Mouse (Mus musculus): Measurements from ENCODE around the gene Polr2l. TPM values are rescaled to one million over a fixed set of nuclear protein-coding genes. Genes with fewer than 3 reads are reported as not detected.

The Polr2l gene
- 68.8 and 73.2 TPM in 2 replicates for polyA plus RNA-seq (2015; fragmentation: Nextera tagmentation; extraction: Ambion mirVana)

DNA sequence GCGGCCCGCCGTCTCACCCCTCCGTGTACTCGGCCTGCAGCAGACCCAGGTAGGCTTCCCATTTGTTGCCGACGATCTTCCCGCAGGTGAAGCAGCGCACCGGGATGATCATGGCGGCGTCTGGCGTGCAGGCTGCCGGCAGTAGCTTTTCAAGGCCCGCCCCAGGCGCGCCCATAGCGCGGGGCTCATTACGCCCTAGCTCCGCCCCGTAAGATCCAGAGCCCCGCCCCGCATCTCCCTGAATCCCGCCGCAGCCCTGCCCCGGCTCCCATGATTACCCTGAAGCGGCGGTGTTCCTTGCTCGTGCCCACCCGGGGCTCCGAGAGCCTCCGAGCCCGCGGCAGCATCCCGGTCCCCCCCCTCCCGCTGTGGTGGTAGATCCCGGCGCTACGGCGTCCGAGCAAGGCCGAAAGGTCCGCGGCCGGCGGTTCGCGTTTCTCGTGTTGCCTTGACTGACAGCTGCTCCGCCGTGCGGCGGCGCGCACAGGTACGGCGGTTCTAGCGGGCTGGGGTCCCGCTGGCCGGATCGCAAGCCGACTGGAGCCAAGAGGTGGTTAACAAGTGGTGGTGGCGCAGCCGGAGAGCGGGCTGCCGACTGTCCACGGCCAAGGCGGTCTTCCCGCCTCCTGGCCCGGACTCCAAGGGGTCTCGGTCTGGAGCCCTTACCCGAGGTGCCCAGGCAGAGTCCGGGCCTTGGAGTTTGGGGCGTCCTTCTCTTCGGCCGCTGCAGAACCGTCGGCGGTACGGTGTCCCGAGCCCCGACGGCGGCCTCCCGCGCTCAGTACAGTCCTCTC is at the start of gene Polr2l, which contains the start of gene Tspan4:
Gene Polr2l (minus strand): TSS at position 122 of the 794 bp plus-strand sequence.
Gene Tspan4 (plus strand): TSS at position 230 of the 794 bp plus-strand sequence.
- Histone ChIP-seq H3K27ac (ENCODE audit: low read length) (peak within 1 kb of the TSS; percentile 98), H3K9me3 (ENCODE audit: low read length) (no peaks in the 10 kb centered on the region), H3K36me3 (ENCODE audit: insufficient read depth, low read length) (peaks cover 19% of the 10 kb centered on the region), H3K4me3 (ENCODE audit: low read length) (peak within 1 kb of the TSS; percentile 81), H3K4me1 (ENCODE audit: insufficient read depth, low read length) (peaks cover 40% of the 10 kb centered on the region), H3K9ac (replicated peaks; ENCODE audit: low read length) (peak within 1 kb of the TSS; percentile 90), H3K4me2 (replicated peaks; ENCODE audit: low read depth, low read length) (peak within 1 kb of the TSS; percentile 91), H3K27me3 (ENCODE audit: insufficient read depth, low read length) (no peaks in the 10 kb centered on the region)
- peak; percentile 24 for ATAC-seq (ENCODE audit: low FRiP score, low TSS enrichment)
- WGBS: under 1% methylated on average over 84 of the region's 87 CpGs

DNA sequence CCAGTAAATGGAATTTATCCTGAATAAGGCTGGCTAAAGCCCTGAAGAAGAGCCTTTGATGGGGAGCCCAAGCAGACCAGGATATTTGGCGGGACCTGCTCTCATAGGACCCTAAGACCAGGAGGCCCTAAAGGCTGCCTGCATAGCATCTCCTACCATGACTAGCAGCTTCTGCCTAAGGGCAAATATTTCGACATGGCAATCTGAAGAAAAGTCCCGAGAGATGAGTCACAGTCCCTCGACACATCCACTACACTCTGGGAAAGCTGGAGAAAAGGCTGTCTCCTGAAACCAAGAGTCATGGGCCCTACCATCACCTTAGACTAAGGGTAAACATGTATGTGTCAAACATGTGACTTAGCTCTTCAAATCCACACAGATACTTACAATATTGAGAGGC is 49.3 kb upstream of the Polr2l start:
- H3K27me3 ChIP-seq (ENCODE audit: insufficient read depth, low read length): no peaks in the 10 kb centered on the region
- ATAC-seq (ENCODE audit: low FRiP score, low TSS enrichment): no peak
- no peak overlapping the region for H3K4me3 ChIP-seq (ENCODE audit: low read length)
- no peaks in the 10 kb centered on the region for H3K9me3 ChIP-seq (ENCODE audit: low read length)
- H3K27ac ChIP-seq (ENCODE audit: low read length): peak overlapping the region; percentile 25; the same call in 1 of the 2 replicates
- 76% methylated on average over 4 of the region's 4 CpGs for WGBS
- H3K4me2 ChIP-seq (replicated peaks; ENCODE audit: low read depth, low read length): no peak overlapping the region
- peaks cover 19% of the 10 kb centered on the region for H3K36me3 ChIP-seq (ENCODE audit: insufficient read depth, low read length)
- 0 out of 2 replicates have a peak, but pooled peaks cover 3% of the 10 kb centered on the region for H3K4me1 ChIP-seq (ENCODE audit: insufficient read depth, low read length)
- no peak overlapping the region for H3K9ac ChIP-seq (replicated peaks; ENCODE audit: low read length)

GRCm38 (mm10) chr7:141523007-141523406 is 48.1 kb upstream of the Polr2l start:
- Histone ChIP-seq H3K9me3 (ENCODE audit: low read length) (no peaks in the 10 kb centered on the region), H3K9ac (replicated peaks; ENCODE audit: low read length) (no peak overlapping the region), H3K4me2 (replicated peaks; ENCODE audit: low read depth, low read length) (no peak overlapping the region), H3K4me3 (ENCODE audit: low read length) (no peak overlapping the region), H3K4me1 (ENCODE audit: insufficient read depth, low read length) (0 out of 2 replicates have a peak, but pooled peaks cover 3% of the 10 kb centered on the region), H3K27me3 (ENCODE audit: insufficient read depth, low read length) (no peaks in the 10 kb centered on the region), H3K27ac (ENCODE audit: low read length) (no peak overlapping the region), H3K36me3 (ENCODE audit: insufficient read depth, low read length) (peaks cover 21% of the 10 kb centered on the region)
- 29% methylated on average over 4 of the region's 4 CpGs for WGBS
- ATAC-seq (ENCODE audit: low FRiP score, low TSS enrichment): no peak

- no peak for ATAC-seq (ENCODE audit: low FRiP score, low TSS enrichment)
- H3K36me3 ChIP-seq (ENCODE audit: insufficient read depth, low read length): peaks cover 17% of the 10 kb centered on the region
- no peaks in the 10 kb centered on the region for H3K9me3 ChIP-seq (ENCODE audit: low read length)
- 68% methylated on average over 1 of the region's 1 CpGs for WGBS
- no peak overlapping the region for H3K4me2 ChIP-seq (replicated peaks; ENCODE audit: low read depth, low read length)
- H3K4me3 ChIP-seq (ENCODE audit: low read length): no peak overlapping the region
- no peaks in the 10 kb centered on the region for H3K4me1 ChIP-seq (ENCODE audit: insufficient read depth, low read length)
- no peaks in the 10 kb centered on the region for H3K27me3 ChIP-seq (ENCODE audit: insufficient read depth, low read length)
- H3K9ac ChIP-seq (replicated peaks; ENCODE audit: low read length): no peak overlapping the region
- H3K27ac ChIP-seq (ENCODE audit: low read length): no peak overlapping the region
Observed at GRCm38 (mm10) chr7:141519795-141520194, 44.9 kb upstream of the Polr2l start.

- Histone ChIP-seq H3K4me3 (ENCODE audit: low read length) (no peak overlapping the region), H3K27me3 (ENCODE audit: insufficient read depth, low read length) (no peaks in the 10 kb centered on the region), H3K4me1 (ENCODE audit: insufficient read depth, low read length) (no peaks in the 10 kb centered on the region), H3K36me3 (ENCODE audit: insufficient read depth, low read length) (peaks cover 17% of the 10 kb centered on the region), H3K4me2 (replicated peaks; ENCODE audit: low read depth, low read length) (no peak overlapping the region), H3K27ac (ENCODE audit: low read length) (no peak overlapping the region), H3K9ac (replicated peaks; ENCODE audit: low read length) (no peak overlapping the region), H3K9me3 (ENCODE audit: low read length) (no peaks in the 10 kb centered on the region)
- WGBS: 80% methylated on average over 3 of the region's 3 CpGs
- no peak for ATAC-seq (ENCODE audit: low FRiP score, low TSS enrichment)
Observed at GRCm38 (mm10) chr7:141518926-141519325, 44.0 kb upstream of the Polr2l start.

DNA sequence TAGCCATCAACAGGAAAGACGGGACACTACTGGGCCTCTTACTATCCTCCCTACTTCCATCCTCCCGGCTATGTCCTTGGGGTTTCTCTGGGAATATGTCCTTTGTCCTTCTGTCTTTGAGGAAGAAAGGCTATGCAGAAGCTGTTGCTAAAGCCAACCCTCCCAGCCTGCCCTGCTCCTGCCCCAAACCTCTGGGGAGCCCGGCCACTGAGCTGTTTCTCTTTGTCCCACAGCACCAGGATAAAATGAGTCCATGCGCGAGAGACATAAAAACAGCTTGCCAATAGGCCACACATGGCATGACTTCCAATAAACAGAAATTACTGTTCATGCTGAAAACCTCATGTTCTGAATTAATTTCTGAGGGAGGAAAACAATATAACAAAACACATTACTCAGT is 43.4 kb upstream of the Polr2l start:
- Histone ChIP-seq H3K9ac (replicated peaks; ENCODE audit: low read length) (no peak overlapping the region), H3K27me3 (ENCODE audit: insufficient read depth, low read length) (no peaks in the 10 kb centered on the region), H3K36me3 (ENCODE audit: insufficient read depth, low read length) (peaks cover 17% of the 10 kb centered on the region), H3K4me1 (ENCODE audit: insufficient read depth, low read length) (no peaks in the 10 kb centered on the region), H3K27ac (ENCODE audit: low read length) (no peak overlapping the region), H3K4me2 (replicated peaks; ENCODE audit: low read depth, low read length) (no peak overlapping the region), H3K4me3 (ENCODE audit: low read length) (no peak overlapping the region), H3K9me3 (ENCODE audit: low read length) (no peaks in the 10 kb centered on the region)
- ATAC-seq (ENCODE audit: low FRiP score, low TSS enrichment): no peak
- 90% methylated on average over 5 of the region's 5 CpGs for WGBS

- H3K4me3 ChIP-seq (ENCODE audit: low read length): no peak overlapping the region
- H3K4me2 ChIP-seq (replicated peaks; ENCODE audit: low read depth, low read length): no peak overlapping the region
- peaks cover 17% of the 10 kb centered on the region for H3K36me3 ChIP-seq (ENCODE audit: insufficient read depth, low read length)
- H3K9ac ChIP-seq (replicated peaks; ENCODE audit: low read length): no peak overlapping the region
- 83% methylated on average over 4 of the region's 4 CpGs for WGBS
- H3K27ac ChIP-seq (ENCODE audit: low read length): no peak overlapping the region
- H3K9me3 ChIP-seq (ENCODE audit: low read length): no peaks in the 10 kb centered on the region
- H3K27me3 ChIP-seq (ENCODE audit: insufficient read depth, low read length): no peaks in the 10 kb centered on the region
- ATAC-seq (ENCODE audit: low FRiP score, low TSS enrichment): no peak
- no peaks in the 10 kb centered on the region for H3K4me1 ChIP-seq (ENCODE audit: insufficient read depth, low read length)
Observed at GRCm38 (mm10) chr7:141517638-141518037, 42.7 kb upstream of the Polr2l start.

DNA sequence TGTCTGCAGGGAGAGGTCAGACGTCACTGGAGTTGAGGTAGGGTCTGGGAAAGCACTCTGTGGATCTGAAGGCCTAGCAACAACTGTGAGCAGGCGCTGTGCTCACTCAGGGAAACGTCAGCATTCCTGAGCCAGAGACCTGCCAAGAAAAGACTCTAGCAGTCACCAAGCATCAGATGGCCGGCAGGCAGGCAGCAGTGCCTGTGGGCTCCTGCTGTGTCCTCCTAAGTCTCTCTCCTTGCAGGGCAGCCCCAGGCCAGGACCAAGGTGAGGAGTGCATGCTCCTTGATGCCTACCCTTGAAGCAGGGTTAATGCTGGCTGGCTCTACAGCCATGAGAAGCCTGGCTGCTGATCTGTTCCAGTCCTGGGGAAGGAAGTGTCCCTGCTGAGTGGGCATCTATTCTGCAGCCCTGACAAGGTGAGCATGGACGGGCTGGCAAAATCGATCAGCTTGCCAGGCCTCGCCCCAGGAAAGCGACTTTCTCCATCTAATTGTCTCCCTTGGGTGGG is 35.8 kb upstream of the Polr2l start:
- WGBS: 73% methylated on average over 8 of the region's 8 CpGs
- Histone ChIP-seq H3K36me3 (ENCODE audit: insufficient read depth, low read length) (peaks cover 10% of the 10 kb centered on the region), H3K4me1 (ENCODE audit: insufficient read depth, low read length) (no peaks in the 10 kb centered on the region), H3K9ac (replicated peaks; ENCODE audit: low read length) (no peak overlapping the region), H3K27me3 (ENCODE audit: insufficient read depth, low read length) (no peaks in the 10 kb centered on the region), H3K27ac (ENCODE audit: low read length) (no peak overlapping the region), H3K4me2 (replicated peaks; ENCODE audit: low read depth, low read length) (no peak overlapping the region), H3K9me3 (ENCODE audit: low read length) (no peaks in the 10 kb centered on the region), H3K4me3 (ENCODE audit: low read length) (no peak overlapping the region)
- no peak for ATAC-seq (ENCODE audit: low FRiP score, low TSS enrichment)

DNA sequence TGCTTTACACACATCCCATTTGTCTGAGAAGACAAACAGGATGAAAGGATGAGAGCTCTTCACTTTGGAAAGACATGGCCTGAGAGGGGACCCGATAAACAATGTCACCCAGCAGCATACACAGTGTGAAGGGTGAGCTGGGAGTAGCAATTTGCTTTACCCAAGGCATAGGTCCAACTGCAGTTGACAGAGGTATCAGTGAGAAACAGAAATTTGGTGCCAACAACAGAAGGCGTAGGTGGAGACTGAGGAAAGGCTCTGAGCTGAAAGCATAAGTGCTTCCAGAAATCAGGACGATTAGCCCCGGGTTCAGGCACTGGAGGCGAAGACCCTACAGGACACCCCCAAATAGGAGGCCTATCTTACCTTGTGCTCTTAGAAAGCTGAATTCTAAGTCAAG is 35.3 kb upstream of the Polr2l start:
- ATAC-seq (ENCODE audit: low FRiP score, low TSS enrichment): no peak
- no peak overlapping the region for H3K4me3 ChIP-seq (ENCODE audit: low read length)

DNA sequence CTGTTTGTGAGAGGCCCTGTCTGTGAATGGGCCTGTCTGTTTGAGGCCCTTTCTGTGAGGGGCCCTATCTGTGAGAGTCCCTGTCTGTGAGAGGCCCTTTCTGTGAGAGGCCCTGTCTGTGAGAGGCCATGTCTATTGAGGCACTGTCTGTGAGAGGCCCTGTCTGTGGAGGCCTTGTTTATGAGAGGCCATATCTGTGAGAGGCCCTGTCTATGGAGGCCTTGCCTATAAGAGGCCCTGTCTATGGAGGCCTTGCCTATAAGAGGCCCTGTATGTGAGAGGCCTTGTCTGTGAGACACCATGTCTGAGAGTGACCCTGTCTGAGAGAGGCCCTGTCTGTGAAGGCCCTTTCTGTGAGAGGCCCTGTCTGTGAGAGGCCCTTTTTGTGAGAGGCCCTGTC is 33.2 kb upstream of the Polr2l start:
- Histone ChIP-seq H3K4me1 (ENCODE audit: insufficient read depth, low read length) (no peaks in the 10 kb centered on the region), H3K9ac (replicated peaks; ENCODE audit: low read length) (no peak overlapping the region), H3K27ac (ENCODE audit: low read length) (no peak overlapping the region), H3K9me3 (ENCODE audit: low read length) (no peaks in the 10 kb centered on the region), H3K36me3 (ENCODE audit: insufficient read depth, low read length) (peaks cover 7% of the 10 kb centered on the region; the same call in 1 of the 2 replicates), H3K4me3 (ENCODE audit: low read length) (no peak overlapping the region), H3K27me3 (ENCODE audit: insufficient read depth, low read length) (no peaks in the 10 kb centered on the region), H3K4me2 (replicated peaks; ENCODE audit: low read depth, low read length) (no peak overlapping the region)
- ATAC-seq (ENCODE audit: low FRiP score, low TSS enrichment): 0 out of 2 replicates have a peak, but pooled peaks have one; percentile 6

More for the DNA sequence above, 35.3 kb upstream of the Polr2l start:
- Histone ChIP-seq H3K27me3 (ENCODE audit: insufficient read depth, low read length) (no peaks in the 10 kb centered on the region), H3K4me1 (ENCODE audit: insufficient read depth, low read length) (no peaks in the 10 kb centered on the region), H3K9me3 (ENCODE audit: low read length) (no peaks in the 10 kb centered on the region), H3K9ac (replicated peaks; ENCODE audit: low read length) (no peak overlapping the region), H3K4me2 (replicated peaks; ENCODE audit: low read depth, low read length) (no peak overlapping the region), H3K36me3 (ENCODE audit: insufficient read depth, low read length) (peaks cover 8% of the 10 kb centered on the region), H3K27ac (ENCODE audit: low read length) (no peak overlapping the region)
- 97% methylated on average over 5 of the region's 5 CpGs for WGBS

Data from kidney, embryonic 16.5 days (tissue).